Mouse (Mus musculus) embryo, embryonic 10 days (tissue): ENCODE measurements around the gene Gpr156.
"Not testable (repeated sequence)": the region's sequence is repeated elsewhere in the genome, so short reads cannot be mapped to it uniquely, and the experiment has no call there.

ENCODE experiments used
- DNase-seq: peaks from one replicate; pipeline ENCODE4 v3.0.0-alpha.2; 2015; ENCODE audit warnings: low spot score

Gene Gpr156

GRCm38 (mm10) chr16:37956751-37957150 lies 40.5 kb downstream of the Gpr156 start:
- DNase-seq = no peak

GRCm38 (mm10) chr16:37962696-37963095 lies 46.4 kb downstream of the Gpr156 start:
- not testable (repeated sequence) for DNase-seq

- peak; percentile 73 for DNase-seq
Observed at GRCm38 (mm10) chr16:37963331-37964281, 47.3 kb downstream of the Gpr156 start.

GRCm38 (mm10) chr16:37964380-37965070 lies 48.2 kb downstream of the Gpr156 start:
- peak; percentile 38 for DNase-seq

GRCm38 (mm10) chr16:37966871-37967270 lies 50.6 kb downstream of the Gpr156 start:
- DNase-seq = no peak

GRCm38 (mm10) chr16:37967415-37967814 lies 51.1 kb downstream of the Gpr156 start:
- DNase-seq = no peak

GRCm38 (mm10) chr16:37971522-37971921 lies 55.2 kb downstream of the Gpr156 start:
- DNase-seq = no peak

GRCm38 (mm10) chr16:37972357-37972756 lies 56.1 kb downstream of the Gpr156 start:
- DNase-seq = no peak

GRCm38 (mm10) chr16:37973239-37973638 lies 56.9 kb downstream of the Gpr156 start:
- DNase-seq = not testable (repeated sequence)

- no peak for DNase-seq
Observed at GRCm38 (mm10) chr16:37973855-37974519, 57.7 kb downstream of the Gpr156 start.

GRCm38 (mm10) chr16:37974520-37975340 lies 58.4 kb downstream of the Gpr156 start:
- peak; percentile 49 for DNase-seq

GRCm38 (mm10) chr16:37981907-37982306 lies 65.6 kb downstream of the Gpr156 start:
- no peak for DNase-seq

GRCm38 (mm10) chr16:37988211-37988865 lies 72.0 kb downstream of the Gpr156 start:
- no peak for DNase-seq

GRCm38 (mm10) chr16:37989796-37990195 lies 73.5 kb downstream of the Gpr156 start:
- DNase-seq = no peak

- DNase-seq = peak; percentile 70
Observed at GRCm38 (mm10) chr16:37990553-37991344, 74.5 kb downstream of the Gpr156 start.

GRCm38 (mm10) chr16:37992806-37993205 lies 76.5 kb downstream of the Gpr156 start:
- peak; percentile 52 for DNase-seq

GRCm38 (mm10) chr16:37994647-37995046 lies 78.4 kb downstream of the Gpr156 start:
- DNase-seq = peak; percentile 83

- DNase-seq = no peak
Observed at GRCm38 (mm10) chr16:37997771-37998170, 81.5 kb downstream of the Gpr156 start.

GRCm38 (mm10) chr16:37999762-38000161 lies 83.5 kb downstream of the Gpr156 start:
- DNase-seq = no peak

- no peak for DNase-seq
Observed at GRCm38 (mm10) chr16:38000178-38000577, 83.9 kb downstream of the Gpr156 start.
